Comparison of ENCODE assay signal across 23 mouse cellular contexts in the genomic region with DNA sequence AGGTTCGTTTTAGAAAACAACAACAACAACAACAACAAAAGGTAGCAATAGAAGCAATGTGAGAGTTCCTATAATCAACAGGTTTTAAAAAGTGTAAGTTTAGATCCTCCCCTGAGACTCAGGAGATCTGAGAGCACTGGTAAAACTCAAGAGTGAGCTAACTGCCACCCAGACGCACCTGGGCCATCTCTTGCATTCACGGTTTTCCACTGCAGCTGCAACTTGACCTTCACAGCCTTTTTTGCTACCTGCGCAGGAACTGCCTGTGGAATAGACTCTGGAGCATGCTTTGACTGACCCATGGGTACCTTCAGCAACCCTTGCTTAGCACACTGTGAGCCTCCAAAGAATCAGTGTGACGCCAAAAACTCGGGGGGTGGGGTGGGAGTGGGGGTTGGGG.
A peak's percentile ranks its signal among the peaks of the same experiment; 100 is the strongest.
DNase-seq lines count a peak whose midpoint lies in the region; ATAC-seq lines count a peak whose summit lies in the region.
"Had no signal": no experiment of that assay in that cellular context is flagged by ENCODE, and none has a peak within 500 bp of the region (broad histone marks: within the 10 kb centered on the region; RNA-seq: fewer than 3 reads in every experiment).

No protein-coding gene starts in this region.

- no peak overlapping the region for H3K4me3 ChIP-seq in neural tube, embryonic 15.5 days (replicated peaks)
- H3K4me3 ChIP-seq: embryonic facial prominence, embryonic 12.5 days; embryonic facial prominence, embryonic 15.5 days; heart, adult 2 months had no signal

- H3K9ac ChIP-seq in neural tube, embryonic 15.5 days (replicated peaks): no peak overlapping the region
- H3K9ac ChIP-seq: embryonic facial prominence, embryonic 12.5 days; embryonic facial prominence, embryonic 15.5 days; forebrain, postnatal 0 days; hindbrain, embryonic 14.5 days had no signal

- no peaks in the 10 kb centered on the region for H3K27me3 ChIP-seq in neural tube, embryonic 15.5 days (replicated peaks)
- H3K27me3 ChIP-seq: embryonic facial prominence, embryonic 15.5 days had no signal

- H3K9me3 ChIP-seq in neural tube, embryonic 15.5 days (replicated peaks): no peaks in the 10 kb centered on the region
- H3K9me3 ChIP-seq: embryonic facial prominence, embryonic 12.5 days; embryonic facial prominence, embryonic 15.5 days had no signal

- ATAC-seq in neural tube, embryonic 15.5 days (ENCODE audit: low FRiP score): no peak
- ATAC-seq in CD4-positive, CD25-positive, alpha-beta regulatory T cell, adult 4 months: no peak
- ATAC-seq: forebrain, embryonic 14.5 days; forebrain, postnatal 0 days had no signal

- no peak overlapping the region for H3K4me2 ChIP-seq in neural tube, embryonic 15.5 days
- H3K4me2 ChIP-seq: embryonic facial prominence, embryonic 12.5 days; embryonic facial prominence, embryonic 15.5 days; heart, embryonic 11.5 days; hindbrain, embryonic 14.5 days had no signal

- peaks cover 37% of the 10 kb centered on the region for H3K4me1 ChIP-seq in neural tube, embryonic 15.5 days

- H3K27ac ChIP-seq in neural tube, embryonic 15.5 days (replicated peaks): 0 out of 2 replicates have a peak overlapping the region, but pooled peaks have one; percentile 78
- H3K27ac ChIP-seq: embryonic facial prominence, embryonic 12.5 days; embryonic facial prominence, embryonic 15.5 days; heart, adult 2 months; hindbrain, embryonic 14.5 days had no signal

- WGBS in neural tube, embryonic 15.5 days: 86% methylated on average over 6 of the region's 6 CpGs

- no peak for DNase-seq in neural tube, embryonic 10.5 days (ENCODE audit: extremely low spot score, low spot score)
- DNase-seq in thymus, postnatal 0 days (ENCODE audit: low spot score): peak; percentile 69
- peak; percentile 73 for DNase-seq in thymus, postnatal 25 days
- no peak for DNase-seq in layer of hippocampus, adult 11-12 months (ENCODE audit: low spot score)
- DNase-seq in gastrocnemius, adult 18-20 months (ENCODE audit: low spot score): no peak
- DNase-seq: adrenal gland, adult 2 months; adrenal gland, postnatal 14 days; cerebellum, adult 11 months; cerebellum, adult 2 months; cerebellum, adult 9-11 months; cerebellum, postnatal 25 days; forebrain, postnatal 0 days; gastrocnemius, postnatal 25 days; heart, adult 2 months; heart, postnatal 10 days; heart, postnatal 4 days had no signal

- H3K36me3 ChIP-seq in neural tube, embryonic 15.5 days: no peaks in the 10 kb centered on the region
- H3K36me3 ChIP-seq: embryonic facial prominence, embryonic 12.5 days; embryonic facial prominence, embryonic 15.5 days had no signal

Comparison
In these comparisons a context has a peak if more than half of its experiments do, and no peak if none do; other contexts are left out.
1. DNase-seq: peak in thymus, postnatal 0 days (single experiment) and thymus, postnatal 25 days (single experiment); none in neural tube, embryonic 10.5 days (single experiment), layer of hippocampus, adult 11-12 months (single experiment) and gastrocnemius, adult 18-20 months (single experiment).